Mouse (Mus musculus) right cerebral cortex, adult 2 months (tissue): ENCODE data around the gene H2-Ob.
A peak's percentile ranks its signal among the peaks of the same experiment; 100 is the strongest.

Experiments
- DNase-seq, 2 experiments: peaks; one replicate each; pipeline ENCODE4 v3.0.0; 2021 to 2022; ENCODE audit warnings: low spot score in 2 of 2

Gene H2-Ob

DNA sequence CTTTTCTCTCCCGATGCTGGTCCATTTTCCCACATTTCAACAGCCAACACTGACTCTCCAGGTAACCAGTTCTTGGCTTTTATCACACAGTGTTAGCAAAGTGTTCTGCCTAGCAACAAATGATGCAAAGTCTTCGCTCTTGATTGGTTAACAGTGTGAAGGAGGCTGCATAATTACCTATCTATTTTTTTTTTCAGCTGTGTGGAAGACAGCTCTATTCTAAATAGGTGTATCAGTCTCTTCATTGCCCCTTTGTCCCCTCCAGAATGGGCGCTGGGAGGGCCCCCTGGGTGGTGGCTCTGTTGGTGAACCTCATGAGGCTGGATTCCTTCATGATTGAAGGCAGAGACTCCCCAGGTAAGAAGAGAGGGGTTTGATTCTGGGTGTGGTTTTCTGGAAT lies at the start of gene H2-Ob:
Gene H2-Ob, plus strand, starts transcription at position 198 of the 400 bp plus-strand sequence.
- DNase-seq: peak in 1 of 2 experiments; percentile 50

DNA sequence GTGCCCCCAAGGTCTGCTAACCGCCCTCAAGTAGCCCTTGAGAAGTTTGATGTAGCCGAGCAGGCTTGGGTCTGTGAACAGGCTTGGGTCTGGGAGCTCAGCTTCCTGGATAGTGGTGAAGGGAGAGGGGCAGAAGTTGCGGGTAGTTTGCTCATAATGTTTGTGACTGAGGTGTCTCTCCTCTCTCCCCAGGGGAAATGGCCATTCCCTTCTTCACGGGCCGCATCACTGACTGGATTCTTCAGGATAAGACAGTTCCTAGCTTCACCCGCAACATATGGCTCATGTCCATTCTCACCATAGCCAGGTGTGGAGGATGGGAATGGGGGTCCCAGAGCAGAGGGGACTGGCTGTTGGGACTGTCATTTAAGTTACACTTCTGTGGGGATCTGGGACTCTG lies 49.7 kb upstream of the H2-Ob start:
- no peak for DNase-seq

DNA sequence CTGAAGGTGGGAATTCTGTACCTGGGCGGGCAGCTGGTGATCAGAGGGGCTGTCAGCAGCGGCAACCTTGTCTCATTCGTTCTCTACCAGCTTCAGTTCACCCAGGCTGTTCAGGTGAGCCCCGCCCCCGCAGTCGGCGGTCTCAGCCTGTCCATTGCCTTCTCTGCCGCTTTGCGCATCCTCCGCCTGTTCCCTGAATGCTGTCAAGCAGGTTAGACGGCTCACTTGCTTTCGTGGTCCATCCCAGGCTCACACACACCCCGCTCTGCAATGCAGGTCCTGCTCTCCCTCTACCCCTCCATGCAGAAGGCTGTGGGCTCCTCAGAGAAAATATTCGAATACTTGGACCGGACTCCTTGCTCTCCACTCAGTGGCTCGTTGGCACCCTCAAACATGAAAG lies 45.9 kb upstream of the H2-Ob start:
- DNase-seq: no peak

DNA sequence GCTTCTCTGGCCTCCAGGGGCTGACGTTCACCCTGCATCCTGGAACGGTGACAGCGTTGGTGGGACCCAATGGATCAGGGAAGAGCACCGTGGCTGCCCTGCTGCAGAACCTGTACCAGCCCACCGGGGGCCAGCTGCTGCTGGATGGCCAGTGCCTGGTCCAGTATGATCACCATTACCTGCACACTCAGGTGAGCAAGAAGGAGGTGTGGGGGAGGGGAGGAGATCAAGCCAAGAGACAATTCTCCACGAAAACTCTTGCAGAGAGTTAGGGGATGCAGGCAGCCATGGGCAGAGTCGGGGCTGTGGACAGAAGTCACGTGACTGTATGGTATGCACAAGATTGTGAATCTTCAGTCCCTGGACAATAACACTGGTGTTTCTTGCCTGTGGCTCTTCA lies 45.2 kb upstream of the H2-Ob start:
- DNase-seq: no peak

DNA sequence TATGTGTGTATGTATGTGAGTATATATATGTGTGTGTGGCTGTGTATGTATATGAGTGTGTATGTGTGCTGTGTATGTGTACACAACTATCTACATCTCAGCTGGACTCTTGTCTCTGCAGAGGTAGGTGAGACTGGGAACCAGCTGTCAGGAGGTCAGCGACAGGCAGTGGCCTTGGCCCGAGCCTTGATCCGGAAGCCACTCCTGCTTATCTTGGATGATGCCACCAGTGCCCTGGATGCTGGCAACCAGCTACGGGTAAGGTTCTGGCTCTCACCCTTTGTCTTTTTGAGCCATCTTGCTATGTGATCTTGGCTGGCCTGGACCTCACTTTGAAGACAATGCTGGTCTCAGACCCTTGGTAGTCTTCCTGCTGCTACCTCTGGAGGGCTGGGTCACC lies 44.0 kb upstream of the H2-Ob start:
- no peak for DNase-seq

GRCm38 (mm10) chr17:34196491-34196890 lies 42.2 kb upstream of the H2-Ob start:
- no peak for DNase-seq

DNA sequence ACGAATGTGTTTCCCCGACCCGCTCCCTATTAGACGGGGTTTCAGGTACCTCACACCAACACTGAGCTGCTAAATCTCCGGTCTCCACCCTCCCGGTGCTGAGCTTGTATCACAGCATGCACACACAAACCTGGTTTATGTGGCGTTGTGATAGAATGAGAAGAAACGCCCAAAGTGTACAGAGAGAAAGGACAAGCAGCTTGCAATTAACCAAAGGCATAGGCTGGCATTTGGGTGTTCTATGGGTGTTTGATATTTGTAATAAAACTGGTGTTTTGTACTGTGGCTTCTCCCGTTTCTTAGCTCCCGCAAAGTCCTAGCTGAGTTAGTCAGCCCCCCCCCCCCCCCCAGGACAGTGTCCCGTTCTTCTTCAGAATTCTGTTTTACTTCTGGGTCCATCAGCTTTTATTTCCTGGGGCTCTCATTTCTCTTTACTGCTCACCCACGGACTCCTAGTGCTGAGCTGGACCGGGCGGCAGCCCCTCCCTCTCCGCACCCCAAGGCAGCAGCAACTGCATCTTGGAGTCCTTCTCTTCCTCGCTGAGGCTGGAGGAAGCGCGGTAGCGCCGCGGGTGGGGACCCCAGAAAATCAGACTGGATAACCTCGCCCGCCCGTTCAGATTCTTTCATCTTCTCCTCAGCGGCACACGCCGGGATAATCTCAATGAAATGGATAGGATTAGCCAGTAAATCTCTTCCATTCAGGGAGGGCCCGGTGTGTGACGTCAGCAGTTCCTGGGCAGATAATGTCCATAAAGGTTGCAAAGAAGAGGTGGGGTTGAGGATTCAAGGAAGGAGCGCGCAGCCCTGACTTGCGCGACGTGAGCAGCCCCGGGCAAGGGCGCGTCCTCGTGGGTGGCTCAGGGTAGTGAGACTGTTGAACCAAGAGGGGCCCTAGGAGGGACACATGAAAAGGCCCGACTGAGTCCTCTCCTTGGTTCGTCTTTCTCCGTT lies 41.5 kb upstream of the H2-Ob start, which contains the start of gene Psmb8:
Gene Psmb8, plus strand, starts transcription at position 781 of the 954 bp plus-strand sequence.
- peak; percentile 90 to 92 for DNase-seq

GRCm38 (mm10) chr17:34197904-34198520 lies 40.7 kb upstream of the H2-Ob start:
- no peak for DNase-seq

DNA sequence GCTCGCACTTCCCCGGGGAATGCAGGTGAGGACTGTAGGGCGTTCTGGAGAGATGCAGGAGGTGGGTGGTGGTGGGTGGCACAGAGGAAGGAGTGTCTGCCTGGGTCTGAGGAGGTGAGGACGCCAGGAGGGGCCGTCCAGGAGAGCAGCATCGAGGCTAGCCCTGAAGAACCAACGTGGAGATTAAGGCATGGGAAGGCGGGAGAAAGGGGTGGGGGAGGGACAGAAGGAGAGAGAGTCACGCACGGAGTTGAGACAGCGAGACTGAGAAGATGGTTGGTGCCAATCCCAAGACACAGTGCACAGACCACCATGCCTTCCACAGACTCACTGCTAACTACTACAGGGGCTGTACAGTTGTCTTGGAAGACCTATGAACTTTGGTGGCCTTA lies 40.2 kb upstream of the H2-Ob start:
- DNase-seq: no peak

DNA sequence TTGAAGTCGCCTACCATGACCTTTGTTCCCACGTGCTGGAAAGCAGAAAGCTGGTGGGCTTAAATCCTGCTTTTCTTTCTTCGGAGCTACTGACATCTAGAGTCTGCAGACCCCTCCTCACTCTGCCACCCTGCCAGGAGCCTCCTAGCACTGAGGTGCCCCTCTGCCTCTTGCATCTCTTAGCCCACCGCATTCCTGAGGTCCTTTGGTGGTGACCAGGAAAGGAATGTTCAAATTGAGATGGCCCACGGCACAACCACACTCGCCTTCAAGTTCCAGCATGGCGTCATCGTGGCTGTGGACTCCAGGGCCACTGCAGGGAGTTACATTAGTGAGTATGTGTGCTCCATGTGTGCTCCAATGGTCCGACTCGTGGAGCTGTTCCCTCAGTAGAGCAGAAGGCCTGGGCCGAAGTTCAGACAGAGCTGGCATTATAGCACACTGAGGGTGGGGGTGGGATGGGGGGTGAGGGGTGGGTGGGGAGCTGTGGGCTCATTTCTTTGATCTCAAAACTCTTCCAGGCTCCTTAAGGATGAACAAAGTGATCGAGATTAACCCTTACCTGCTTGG lies 39.6 kb upstream of the H2-Ob start:
- no peak for DNase-seq

GRCm38 (mm10) chr17:34200047-34200446 lies 38.7 kb upstream of the H2-Ob start:
- no peak for DNase-seq

DNA sequence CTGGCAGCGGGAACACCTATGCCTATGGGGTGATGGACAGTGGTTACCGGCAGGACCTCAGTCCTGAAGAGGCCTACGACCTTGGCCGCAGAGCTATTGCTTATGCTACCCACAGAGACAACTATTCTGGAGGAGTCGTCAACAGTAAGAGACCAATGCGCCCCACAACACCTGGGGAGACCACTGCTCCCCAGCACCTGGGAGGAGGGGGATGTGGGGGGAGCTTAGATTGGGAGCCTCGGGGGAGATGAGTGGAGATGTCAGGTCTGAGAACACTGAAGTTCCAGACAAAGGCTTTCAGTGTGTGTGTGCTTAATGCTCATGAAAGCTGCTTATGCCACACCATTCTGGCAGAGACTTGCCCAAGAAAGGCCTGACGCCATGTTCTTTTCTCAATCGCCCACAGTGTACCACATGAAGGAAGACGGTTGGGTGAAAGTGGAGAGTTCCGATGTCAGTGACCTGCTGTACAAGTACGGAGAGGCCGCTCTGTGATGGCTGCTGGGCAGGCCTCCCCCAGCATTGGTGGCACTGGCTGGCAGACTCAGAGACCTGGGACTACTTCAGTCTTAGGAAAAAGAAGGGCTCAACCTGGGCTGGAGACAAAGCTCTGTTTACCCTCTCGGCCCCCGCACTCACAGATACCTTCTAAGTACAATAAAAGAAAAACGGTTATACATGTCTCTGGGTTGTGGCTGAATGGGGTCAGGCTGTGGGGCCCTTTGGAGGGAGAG lies 37.8 kb upstream of the H2-Ob start:
- DNase-seq: no peak

GRCm38 (mm10) chr17:34201506-34202055 lies 37.1 kb upstream of the H2-Ob start:
- DNase-seq: no peak

DNA sequence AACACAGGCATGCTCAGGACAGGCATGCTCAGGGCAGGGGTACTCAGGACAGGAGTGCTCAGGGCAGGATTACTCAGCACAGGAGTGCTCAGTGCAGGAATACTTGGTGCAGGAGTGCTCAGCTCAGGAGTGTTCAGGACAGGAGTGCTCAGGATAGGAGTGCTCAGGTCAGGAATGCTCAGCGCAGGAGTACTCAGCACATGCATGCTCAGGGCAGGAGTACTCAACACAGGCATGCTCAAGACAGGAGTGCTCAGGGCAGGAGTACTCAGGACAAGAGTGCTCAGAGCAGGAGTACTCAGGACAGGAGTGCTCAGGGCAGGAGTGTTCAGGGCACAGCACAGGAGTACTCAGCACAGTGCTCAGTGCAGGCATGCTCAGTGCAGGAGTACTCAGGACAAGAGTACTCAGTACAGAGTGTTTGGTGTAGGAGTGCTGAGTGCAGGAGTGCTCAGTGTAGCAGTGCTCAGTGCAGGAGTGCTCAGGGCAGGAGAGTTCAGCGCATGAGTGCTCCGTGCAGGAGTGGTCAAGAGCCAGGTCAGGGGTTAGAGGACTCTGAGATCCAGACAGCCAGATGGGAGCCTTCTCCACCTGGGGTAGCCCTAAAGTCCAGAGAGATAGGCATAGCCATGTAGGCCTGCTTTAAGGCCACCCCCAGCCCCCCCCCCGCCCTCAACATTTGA lies 35.8 kb upstream of the H2-Ob start:
- no peak for DNase-seq

DNA sequence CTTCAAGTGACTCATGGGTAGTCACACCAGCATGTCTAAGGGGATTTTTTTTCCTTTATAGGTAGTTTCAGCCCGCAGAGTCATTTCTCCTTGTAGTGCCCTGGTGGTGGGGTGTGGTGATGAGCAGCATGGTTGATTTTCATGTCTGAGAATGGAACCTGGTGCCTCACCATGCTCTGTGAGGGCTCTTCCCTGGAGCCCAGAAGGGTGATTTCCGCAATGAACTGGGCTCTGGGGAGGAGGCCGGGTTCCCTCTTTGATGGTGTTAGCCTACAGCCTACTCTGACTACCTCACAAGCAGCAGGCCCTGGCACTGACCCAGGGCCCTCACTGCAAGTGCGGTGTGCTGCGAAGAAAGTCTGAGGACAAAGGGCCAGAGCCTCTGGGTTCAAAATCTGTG lies 35.3 kb upstream of the H2-Ob start, which contains the start of gene Tap2:
Gene Tap2, plus strand, starts transcription at position 84 of the 400 bp plus-strand sequence.
- DNase-seq: no peak

DNA sequence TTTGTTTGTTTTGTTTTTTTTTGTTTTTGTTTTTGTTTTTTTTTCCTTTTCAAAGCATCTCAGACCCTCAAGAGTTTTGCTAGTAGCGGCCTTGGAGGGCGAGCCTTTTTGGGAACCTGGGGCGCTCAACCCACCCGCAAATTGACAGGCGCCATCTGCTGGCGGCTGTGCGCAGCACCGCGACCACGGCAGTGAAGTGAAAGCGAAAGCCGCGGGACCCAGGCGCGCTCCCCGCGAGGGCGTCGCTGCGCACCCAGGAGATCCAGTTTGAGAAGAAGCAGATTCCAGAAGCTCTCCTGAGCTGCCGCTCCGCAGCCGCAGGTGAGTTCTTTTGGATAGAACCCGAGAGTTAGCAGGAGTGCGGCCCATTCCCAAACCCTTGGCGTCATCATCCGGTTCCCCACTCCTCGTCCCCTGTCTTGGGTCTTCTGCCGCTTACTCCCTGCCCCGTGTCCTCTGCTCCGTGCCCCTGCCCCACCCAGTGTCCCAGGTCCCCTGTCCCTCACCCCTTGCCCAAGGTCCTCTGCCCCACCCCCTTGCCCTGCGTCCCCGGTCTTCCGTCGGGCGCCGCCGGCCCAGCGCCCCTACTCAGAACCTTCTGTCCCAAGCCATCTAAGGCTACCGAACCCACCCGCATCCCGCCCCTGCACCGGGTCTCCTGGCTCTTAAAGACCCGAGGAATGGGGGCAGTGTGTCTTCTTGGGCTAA lies 34.2 kb upstream of the H2-Ob start:
- DNase-seq: peak; percentile 85 to 88

- DNase-seq: no peak
These were observed 33.5 kb upstream of the H2-Ob start for GRCm38 (mm10) chr17:34205021-34205745.

DNA sequence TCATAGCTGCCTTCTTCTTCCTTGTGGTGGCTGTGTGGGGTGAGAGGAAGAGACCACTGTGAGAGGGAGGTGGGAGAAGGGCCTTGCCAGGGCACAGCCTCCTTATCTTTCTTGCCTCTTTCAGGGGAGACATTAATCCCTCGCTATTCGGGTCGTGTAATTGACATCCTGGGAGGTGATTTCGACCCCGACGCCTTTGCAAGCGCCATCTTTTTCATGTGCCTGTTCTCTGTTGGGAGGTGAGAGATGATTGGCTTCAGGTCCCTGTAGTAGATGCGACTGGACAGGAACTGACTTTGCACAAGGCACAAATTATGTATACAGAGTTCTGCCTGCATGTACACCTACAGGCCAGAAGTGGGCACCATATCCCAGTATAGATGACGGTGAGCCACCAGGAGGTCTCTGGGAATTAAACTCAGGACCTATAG lies 32.9 kb upstream of the H2-Ob start:
- DNase-seq: peak in 1 of 2 experiments; percentile 28

GRCm38 (mm10) chr17:34206731-34207130 lies 32.0 kb upstream of the H2-Ob start:
- DNase-seq: no peak

- DNase-seq: no peak
These were observed 31.2 kb upstream of the H2-Ob start for GRCm38 (mm10) chr17:34207456-34207855.
